In genomic region chr13:96748109-96748845, GRCm38 (mm10) we compare ENCODE assay signal across 25 mouse cellular contexts. TPM values are rescaled to one million over a fixed set of nuclear protein-coding genes. Genes with fewer than 3 reads are reported as not detected.
DNase-seq lines count a peak whose midpoint lies in the region; ATAC-seq and TF ChIP-seq lines count a peak whose summit lies in the region.
"Had no signal": no experiment of that assay in that cellular context is flagged by ENCODE, and none has a peak within 500 bp of the region (broad histone marks: within the 10 kb centered on the region; RNA-seq: fewer than 3 reads in every experiment).

Gene Ankrd31, plus strand, starts transcription at chr13:96748272.

- no peak within 1 kb of the TSS for H3K9ac ChIP-seq in kidney, postnatal 0 days (ENCODE audit: low read depth, low read length)
- no peak within 1 kb of the TSS for H3K9ac ChIP-seq in kidney, embryonic 16.5 days (replicated peaks; ENCODE audit: low read length)
- no peak within 1 kb of the TSS for H3K9ac ChIP-seq in ES-E14 (ENCODE audit: insufficient read depth, low read depth, low read length, poor library complexity, severe bottlenecking)
- H3K9ac ChIP-seq in hindbrain, postnatal 0 days (replicated peaks; ENCODE audit: low read length) = no peak within 1 kb of the TSS
- H3K9ac ChIP-seq: heart, embryonic 13.5 days; hindbrain, embryonic 12.5 days had no signal

- no peaks in the 10 kb centered on the region for H3K9me3 ChIP-seq in kidney, postnatal 0 days (replicated peaks; ENCODE audit: low read length)
- no peaks in the 10 kb centered on the region for H3K9me3 ChIP-seq in kidney, embryonic 16.5 days (ENCODE audit: low read length)
- no peaks in the 10 kb centered on the region for H3K9me3 ChIP-seq in ES-E14 (ENCODE audit: control insufficient read depth, insufficient read depth, low read depth, low read length)
- 0 out of 2 replicates have a peak, but pooled peaks cover 2% of the 10 kb centered on the region for H3K9me3 ChIP-seq in hindbrain, postnatal 0 days (ENCODE audit: low read length)
- H3K9me3 ChIP-seq: embryonic facial prominence, embryonic 10.5 days; heart, embryonic 13.5 days; hindbrain, embryonic 12.5 days had no signal

- no peak within 1 kb of the TSS for H3K27ac ChIP-seq in kidney, postnatal 0 days
- no peak within 1 kb of the TSS for H3K27ac ChIP-seq in kidney, embryonic 16.5 days (ENCODE audit: low read length)
- H3K27ac ChIP-seq in ES-E14 (ENCODE audit: insufficient read depth, low read depth, low read length, poor library complexity, severe bottlenecking) = no peak within 1 kb of the TSS
- peak within 1 kb of the TSS; percentile 89 for H3K27ac ChIP-seq in testis, adult 2 months (ENCODE audit: control insufficient read depth, insufficient read depth, low read depth, low read length)
- H3K27ac ChIP-seq in hindbrain, postnatal 0 days = no peak within 1 kb of the TSS
- H3K27ac ChIP-seq: embryonic facial prominence, embryonic 10.5 days; forebrain, embryonic 10.5 days; gastrocnemius, adult 2 months; heart, embryonic 13.5 days; hindbrain, embryonic 12.5 days had no signal

- TF ChIP-seq CTCF in kidney, postnatal 0 days (IDR thresholded peaks at IDR 0.05; ENCODE audit: low read depth) = no peak
- TF ChIP-seq CTCF in testis, adult 2 months (IDR thresholded peaks at IDR 0.05; ENCODE audit: control insufficient read depth, insufficient read depth, insufficient replicate concordance, low read depth, low read length) = no peak
- TF ChIP-seq CTCF in hindbrain, postnatal 0 days (IDR thresholded peaks at IDR 0.05; ENCODE audit: low read depth) = no peak

- no peak within 1 kb of the TSS for H3K4me3 ChIP-seq in kidney, postnatal 0 days (replicated peaks; ENCODE audit: low read depth, low read length)
- no peak within 1 kb of the TSS for H3K4me3 ChIP-seq in kidney, embryonic 16.5 days (ENCODE audit: low read length)
- peak within 1 kb of the TSS; percentile 0 to 18; a peak in 2 of 4 replicates for H3K4me3 ChIP-seq in ES-E14 (ENCODE audit: insufficient read depth in 1 of 2, low read depth in 1 of 2, low read length in 2 of 2, poor library complexity in 1 of 2, severe bottlenecking in 1 of 2)
- peak within 1 kb of the TSS; percentile 91 for H3K4me3 ChIP-seq in testis, adult 2 months (ENCODE audit: control insufficient read depth, low read depth, low read length)
- H3K4me3 ChIP-seq in hindbrain, postnatal 0 days (ENCODE audit: low read length) = no peak within 1 kb of the TSS
- H3K4me3 ChIP-seq: embryonic facial prominence, embryonic 10.5 days; forebrain, embryonic 10.5 days; gastrocnemius, adult 2 months; heart, embryonic 13.5 days; hindbrain, embryonic 12.5 days had no signal

- 91% methylated on average over 42 of the region's 42 CpGs for WGBS in kidney, postnatal 0 days
- WGBS in kidney, embryonic 16.5 days = 92% methylated on average over 38 of the region's 42 CpGs
- 90% methylated on average over 42 of the region's 42 CpGs for WGBS in hindbrain, postnatal 0 days

- no peaks in the 10 kb centered on the region for H3K36me3 ChIP-seq in kidney, postnatal 0 days (ENCODE audit: insufficient read depth, low read length)
- no peaks in the 10 kb centered on the region for H3K36me3 ChIP-seq in kidney, embryonic 16.5 days (ENCODE audit: insufficient read depth, low read length)
- H3K36me3 ChIP-seq in ES-E14 (ENCODE audit: control insufficient read depth, insufficient read depth, low read length, poor library complexity, severe bottlenecking) = no peaks in the 10 kb centered on the region
- H3K36me3 ChIP-seq in testis, adult 2 months (ENCODE audit: control insufficient read depth, insufficient read depth, low read length) = peaks cover 1% of the 10 kb centered on the region
- H3K36me3 ChIP-seq in hindbrain, postnatal 0 days (ENCODE audit: insufficient read depth, low read length) = no peaks in the 10 kb centered on the region
- H3K36me3 ChIP-seq: embryonic facial prominence, embryonic 10.5 days; forebrain, embryonic 10.5 days; heart, embryonic 13.5 days; hindbrain, embryonic 12.5 days had no signal

- peak; percentile 89 for TF ChIP-seq POLR2A in testis, adult 2 months (IDR thresholded peaks at IDR 0.05; ENCODE audit: control insufficient read depth, low read depth, low read length)

- no peak for DNase-seq in kidney, postnatal 0 days (ENCODE audit: low spot score)
- DNase-seq in ES-E14 (ENCODE audit: low read depth, low spot score) = peak; percentile 38
- no peak for DNase-seq in hindbrain, postnatal 0 days (ENCODE audit: low spot score)
- DNase-seq in spleen, postnatal 36 days (ENCODE audit: low spot score in 2 of 2) = no peak
- DNase-seq: adrenal gland, adult 8-10 months; adrenal gland, postnatal 36 days; cerebellum, adult 2 months; cerebellum, postnatal 10 days; gastrocnemius, adult 2 months; gastrocnemius, postnatal 25 days; heart, postnatal 4 days had no signal

- H3K27me3 ChIP-seq in kidney, postnatal 0 days (ENCODE audit: insufficient read depth, low read length) = no peaks in the 10 kb centered on the region
- H3K27me3 ChIP-seq in kidney, embryonic 16.5 days (ENCODE audit: insufficient read depth, low read length) = no peaks in the 10 kb centered on the region
- no peaks in the 10 kb centered on the region for H3K27me3 ChIP-seq in testis, adult 2 months (ENCODE audit: control insufficient read depth, insufficient read depth, low read length)
- H3K27me3 ChIP-seq in hindbrain, postnatal 0 days (ENCODE audit: insufficient read depth, low read length) = no peaks in the 10 kb centered on the region
- H3K27me3 ChIP-seq: heart, embryonic 13.5 days; hindbrain, embryonic 12.5 days had no signal

- 0 out of 2 replicates have a peak, but pooled peaks have one; percentile 17 for ATAC-seq in kidney, postnatal 0 days (replicated peaks; ENCODE audit: low FRiP score, low read depth)
- ATAC-seq in kidney, embryonic 16.5 days (ENCODE audit: low FRiP score, low TSS enrichment) = no peak
- no peak for ATAC-seq in hindbrain, postnatal 0 days
- ATAC-seq in megakaryocyte progenitor cell, adult 5-6 weeks (replicated peaks; ENCODE audit: poor library complexity) = no peak
- ATAC-seq: forebrain, embryonic 14.5 days; hindbrain, embryonic 16.5 days had no signal

- in situ Hi-C loops in ES-E14 (cut with MboI; ENCODE audit: low sequenced_read_pairs in 2 of 2, unreplicated experiment in 2 of 2) = no loop called here

- no peaks in the 10 kb centered on the region for H3K4me1 ChIP-seq in kidney, postnatal 0 days (replicated peaks; ENCODE audit: insufficient read depth, low read length)
- no peaks in the 10 kb centered on the region for H3K4me1 ChIP-seq in kidney, embryonic 16.5 days (ENCODE audit: insufficient read depth, low read length)
- no peaks in the 10 kb centered on the region for H3K4me1 ChIP-seq in ES-E14 (ENCODE audit: control insufficient read depth in 2 of 2, insufficient read depth in 2 of 2, low read length in 2 of 2, poor library complexity in 1 of 2)
- H3K4me1 ChIP-seq in testis, adult 2 months (ENCODE audit: control insufficient read depth, insufficient read depth, low read length) = no peaks in the 10 kb centered on the region
- no peaks in the 10 kb centered on the region for H3K4me1 ChIP-seq in hindbrain, postnatal 0 days (ENCODE audit: insufficient read depth, low read length)
- H3K4me1 ChIP-seq: embryonic facial prominence, embryonic 10.5 days; forebrain, embryonic 10.5 days; hindbrain, embryonic 12.5 days had no signal

- H3K4me2 ChIP-seq in kidney, postnatal 0 days (ENCODE audit: low read length) = no peak within 1 kb of the TSS
- no peak within 1 kb of the TSS for H3K4me2 ChIP-seq in kidney, embryonic 16.5 days (replicated peaks; ENCODE audit: low read depth, low read length)
- no peak within 1 kb of the TSS for H3K4me2 ChIP-seq in hindbrain, postnatal 0 days (ENCODE audit: low read depth, low read length)
- H3K4me2 ChIP-seq: heart, embryonic 13.5 days; hindbrain, embryonic 12.5 days had no signal

TF ChIP-seq in ES-E14, 5 proteins besides CTCF, POLR2A, EP300 and RAD21:
- TF ChIP-seq ZNF384 (IDR thresholded peaks at IDR 0.05; ENCODE audit: low read depth, low read length) = no peak
- peak; percentile 1; the same call in 1 of the 2 replicates for TF ChIP-seq ZC3H11A (IDR thresholded peaks at IDR 0.05; ENCODE audit: borderline replicate concordance, low read depth, low read length)

RNA-seq across cellular contexts. Expression of gene Ankrd31, which starts in this region (rescaled TPM):
- not detected in 2 replicates for polyA plus RNA-seq in kidney, postnatal 0 days (2015; fragmentation: Nextera tagmentation; extraction: Ambion mirVana)
- not detected in 2 replicates for polyA plus RNA-seq in kidney, embryonic 16.5 days (2015; fragmentation: Nextera tagmentation; extraction: Ambion mirVana)
- 1.1 and 1.4 TPM in 2 replicates for total RNA-seq in ES-E14 (2012; rRNA removed)
- 4.6 TPM in 2 replicates for polyA plus RNA-seq in testis, adult 2 months (2012; rRNA removed)
- 0.05 TPM in 1 of 2 replicates, not detected in the other for total RNA-seq in hindbrain, postnatal 0 days (2014; rRNA removed)
- not detected in 2 replicates for polyA plus RNA-seq in hindbrain, postnatal 0 days (2015; fragmentation: Nextera tagmentation; extraction: Ambion mirVana)
- not detected in 2 replicates for total RNA-seq in megakaryocyte progenitor cell, adult 5-6 weeks (2015)
- total RNA-seq in megakaryocyte progenitor cell, adult 5-6 weeks (2017) = not detected in 2 replicates
- total RNA-seq: gastrocnemius, adult 2 months; gastrocnemius, postnatal 25 days; granulocyte monocyte progenitor cell, adult 5-6 weeks; heart, postnatal 4 days; MEL had no signal
- polyA plus RNA-seq: C2C12; cerebellum, adult 2 months; embryonic facial prominence, embryonic 10.5 days; embryonic facial prominence, embryonic 14.5 days; forebrain, embryonic 10.5 days; forebrain, embryonic 14.5 days; heart, embryonic 13.5 days; heart, postnatal 0 days; hindbrain, embryonic 12.5 days had no signal

Comparison
In these comparisons a context has a peak if more than half of its experiments do, and no peak if none do; other contexts are left out.
1. Peak in ATAC-seq in kidney, postnatal 0 days; RNA of the gene not detected or under 1 TPM.
2. H3K4me3 ChIP-seq: peak in ES-E14 (2 of 2) and testis, adult 2 months (single experiment); none in kidney, postnatal 0 days (single experiment), kidney, embryonic 16.5 days (single experiment) and hindbrain, postnatal 0 days (single experiment).